Mouse (Mus musculus): ENCODE data around the gene Ttc17.

Gene Ttc17

DNA sequence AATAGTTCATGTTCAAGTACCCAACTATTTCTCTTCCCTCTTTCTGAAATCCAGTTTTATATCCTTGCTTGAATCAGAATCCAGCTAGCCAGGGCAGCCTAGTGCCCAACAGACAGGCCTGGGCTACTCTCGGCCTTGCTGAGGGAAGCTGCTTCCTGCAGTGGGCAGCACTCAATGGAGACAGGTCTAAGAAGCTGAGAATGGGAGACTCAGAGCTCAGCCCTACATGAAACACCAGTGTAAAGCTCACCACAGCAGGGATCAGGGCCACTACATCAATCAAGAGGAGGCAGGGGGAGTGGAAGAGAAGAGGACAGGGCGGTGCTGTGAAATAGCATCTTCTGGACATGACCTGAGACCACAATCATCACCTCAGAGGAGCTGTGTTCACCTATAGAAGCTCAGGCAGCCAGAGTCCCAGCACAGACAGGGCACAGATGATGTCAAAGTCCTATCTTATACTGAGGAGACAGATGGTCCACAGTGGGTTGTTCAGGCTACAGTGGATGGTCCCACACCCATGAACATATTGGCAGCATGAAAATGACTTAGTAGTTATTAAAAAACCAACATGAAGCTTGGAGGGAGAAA lies 25.3 kb downstream of the Ttc17 start:
- DNase-seq (ENCODE audit: low read depth), result no peak

DNA sequence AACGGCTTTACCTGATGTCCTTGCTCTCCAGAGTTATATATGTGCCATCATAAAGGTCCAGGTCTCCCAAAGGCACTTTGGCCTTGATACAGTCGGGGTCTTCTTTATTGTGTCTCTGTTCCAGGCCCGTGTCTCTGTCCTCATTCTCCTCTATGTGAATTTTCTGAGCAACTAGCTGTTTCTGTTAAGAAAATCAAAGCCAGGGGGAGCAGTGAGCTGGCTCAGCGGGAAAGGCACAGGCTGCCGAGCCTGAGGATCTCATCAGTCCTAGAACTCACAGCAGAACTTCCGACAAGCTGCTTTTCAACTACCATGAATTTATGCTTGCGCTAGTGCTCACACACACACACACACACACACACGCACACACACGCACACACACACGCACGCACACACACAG lies 27.8 kb downstream of the Ttc17 start:
- DNase-seq (ENCODE audit: low read depth), result no peak

DNA sequence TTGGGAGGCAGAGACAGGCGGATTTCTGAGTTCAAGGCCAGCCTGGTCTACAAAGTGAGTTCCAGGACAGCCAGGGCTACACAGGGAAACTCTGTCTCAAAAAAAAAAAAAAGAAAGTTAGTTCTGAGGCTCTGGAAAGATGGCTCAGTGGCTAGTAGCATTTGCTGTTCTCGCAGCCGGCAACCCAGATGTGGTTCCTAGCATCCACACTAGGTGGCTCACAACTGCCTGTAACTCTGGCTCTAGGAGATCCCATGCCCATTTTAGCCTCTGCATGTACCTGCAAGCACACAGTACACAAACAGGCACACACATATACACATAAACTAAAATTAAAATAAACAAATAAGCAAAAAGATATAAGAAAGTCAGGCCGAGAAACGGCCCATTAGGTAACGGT lies 35.4 kb downstream of the Ttc17 start:
- peak; percentile 7 for DNase-seq (ENCODE audit: low read depth)

DNA sequence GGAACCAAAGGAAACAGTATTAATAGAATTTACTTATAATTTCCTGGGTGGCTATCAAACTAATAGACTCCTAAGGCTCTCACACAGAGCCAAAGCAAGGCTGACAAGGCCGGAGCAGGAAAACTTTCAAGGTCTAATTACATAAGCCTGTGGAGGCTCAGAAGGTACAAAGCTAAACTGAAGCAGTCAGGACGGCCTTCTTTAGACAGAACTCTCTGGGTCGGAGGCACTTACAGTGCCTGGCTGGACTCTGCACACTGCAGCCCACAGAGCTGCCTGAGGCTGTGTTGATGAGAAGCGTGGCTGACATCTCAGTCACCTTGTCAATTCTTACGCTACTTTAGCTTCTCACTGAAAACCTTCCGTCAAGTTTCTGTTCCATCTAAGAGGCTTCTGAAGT lies 42.7 kb downstream of the Ttc17 start:
- no peak for DNase-seq (ENCODE audit: low read depth)

DNA sequence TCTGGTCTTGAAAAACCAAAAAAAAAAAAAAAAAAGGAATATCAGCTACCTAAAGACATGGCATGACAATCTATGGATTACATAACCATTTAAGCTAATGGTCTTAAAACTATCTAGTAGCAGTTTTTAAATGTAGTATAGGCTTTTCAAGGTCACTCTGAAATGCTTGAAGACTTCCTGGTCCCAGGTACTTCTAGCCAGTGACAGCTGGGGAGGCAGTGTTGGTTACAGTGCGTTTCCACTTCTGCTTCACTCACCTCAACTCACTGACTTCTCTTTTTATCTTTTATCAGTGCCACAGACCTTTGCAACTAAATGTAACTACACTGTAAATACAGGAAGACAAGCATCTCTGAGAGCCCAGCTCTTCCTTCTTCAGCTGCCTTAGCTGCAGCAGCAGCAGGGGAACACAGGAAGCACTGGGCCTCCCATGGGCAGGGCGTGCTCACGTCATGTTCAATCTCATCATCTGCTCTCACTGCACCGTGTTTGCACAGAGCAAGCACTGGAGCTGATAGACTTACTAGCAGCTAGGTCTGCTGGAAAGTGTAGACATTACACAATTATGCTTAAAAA lies 46.0 kb downstream of the Ttc17 start:
- DNase-seq (ENCODE audit: low read depth), result no peak

DNA sequence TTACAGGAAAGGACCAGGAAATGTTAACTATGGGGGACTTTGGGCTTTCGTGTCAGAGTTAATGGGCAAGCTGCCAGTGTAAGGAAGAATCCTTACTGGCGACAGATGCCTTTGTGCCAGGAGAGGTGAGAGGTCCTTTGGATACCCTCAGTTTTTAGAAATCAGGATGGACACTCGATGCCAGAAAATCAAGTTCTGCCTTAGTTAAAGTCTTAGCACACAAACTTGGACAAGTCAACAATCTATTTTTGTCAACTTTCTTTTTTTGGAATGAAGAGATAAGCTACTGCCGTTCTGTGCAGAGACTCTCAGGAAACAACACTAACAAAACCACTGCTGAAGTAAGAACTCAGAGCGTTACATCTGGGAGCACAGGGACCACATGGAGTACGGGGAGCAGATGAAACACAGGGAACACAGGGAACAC lies 58.3 kb downstream of the Ttc17 start:
- no peak for DNase-seq (ENCODE audit: low read depth)

DNA sequence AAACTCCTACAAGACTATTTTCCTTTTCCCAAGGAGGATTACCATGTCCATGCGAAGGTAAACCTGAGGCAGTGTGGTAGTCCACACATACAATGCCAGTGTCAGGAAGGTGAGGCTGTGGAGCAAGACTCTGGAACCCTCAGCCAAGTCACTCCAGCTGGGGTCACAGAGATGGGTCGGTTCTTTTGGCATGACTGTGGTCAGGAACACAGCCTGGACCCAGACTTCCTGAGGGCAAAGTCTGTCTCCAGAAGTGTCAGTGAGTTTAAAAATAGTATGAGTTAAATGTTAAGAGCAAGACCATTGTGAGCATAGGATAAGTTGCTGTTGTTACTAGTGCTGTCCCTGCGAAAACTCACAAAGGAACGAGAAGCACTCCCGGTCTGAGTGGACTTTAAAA lies 59.7 kb downstream of the Ttc17 start:
- DNase-seq (ENCODE audit: low read depth), result no peak

DNA sequence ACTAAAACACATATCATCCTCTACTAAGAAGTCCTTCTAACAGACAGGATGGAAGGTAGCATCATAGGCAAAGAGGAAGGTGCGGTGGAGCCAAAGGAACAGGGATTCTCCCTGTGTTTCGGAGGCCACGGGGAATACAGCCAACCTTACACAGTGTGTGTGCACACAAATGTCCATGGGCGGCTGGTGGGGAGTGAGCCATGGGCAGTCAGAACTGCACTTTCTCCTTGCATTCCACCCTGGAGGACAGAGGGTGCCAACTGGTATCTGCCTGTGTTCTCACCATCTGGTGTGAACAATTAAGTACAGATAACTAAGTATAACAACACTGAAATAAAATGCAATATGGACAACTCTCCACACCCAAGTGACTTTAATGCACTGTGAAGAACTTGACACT lies 61.9 kb downstream of the Ttc17 start:
- DNase-seq (ENCODE audit: low read depth), result no peak

DNA sequence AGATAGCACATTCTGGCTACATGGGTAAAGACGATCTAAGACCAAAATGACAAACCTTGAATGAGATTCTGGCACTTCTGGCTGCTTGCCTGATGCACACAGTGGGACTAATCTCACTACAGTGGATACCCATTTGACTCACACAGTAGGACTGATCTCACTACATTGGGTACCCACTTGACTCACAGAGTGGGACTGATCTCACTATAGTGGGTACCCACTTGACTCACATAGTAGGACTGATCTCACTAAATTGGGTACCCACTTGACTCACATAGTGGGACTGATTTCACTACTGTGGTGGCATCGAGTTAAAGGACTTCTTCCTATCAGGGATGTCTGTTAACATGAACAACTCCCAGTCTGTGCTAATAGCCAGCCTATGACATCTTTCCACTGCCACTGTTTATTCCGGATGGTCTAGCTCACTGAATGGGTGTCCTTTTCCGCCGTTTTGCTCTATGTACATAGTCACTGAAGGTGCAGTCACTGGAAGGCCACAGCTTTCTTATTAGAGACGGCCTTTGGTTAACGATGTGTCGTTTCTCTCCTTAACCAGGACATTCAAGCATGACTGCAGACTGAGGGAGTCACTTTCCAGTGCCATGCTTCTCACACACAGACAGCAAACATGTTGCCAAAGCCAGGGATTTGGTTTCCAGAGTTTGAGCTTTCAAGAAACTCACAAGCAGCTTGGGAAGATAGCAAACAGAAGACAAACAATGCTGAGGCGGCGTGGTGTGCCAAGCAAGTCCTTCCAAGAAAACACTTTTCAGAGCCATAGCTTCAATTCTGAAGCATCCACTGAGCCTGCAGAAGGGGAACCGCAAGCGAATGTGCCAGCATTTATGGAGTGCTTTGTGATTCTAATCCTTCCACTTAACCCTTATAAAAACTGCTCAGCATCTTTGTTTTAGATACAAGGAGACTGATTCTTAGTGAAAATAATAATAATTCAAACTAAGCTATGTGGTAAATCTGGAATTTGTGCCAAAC lies 62.9 kb downstream of the Ttc17 start:
- DNase-seq (ENCODE audit: low read depth), result no peak

DNA sequence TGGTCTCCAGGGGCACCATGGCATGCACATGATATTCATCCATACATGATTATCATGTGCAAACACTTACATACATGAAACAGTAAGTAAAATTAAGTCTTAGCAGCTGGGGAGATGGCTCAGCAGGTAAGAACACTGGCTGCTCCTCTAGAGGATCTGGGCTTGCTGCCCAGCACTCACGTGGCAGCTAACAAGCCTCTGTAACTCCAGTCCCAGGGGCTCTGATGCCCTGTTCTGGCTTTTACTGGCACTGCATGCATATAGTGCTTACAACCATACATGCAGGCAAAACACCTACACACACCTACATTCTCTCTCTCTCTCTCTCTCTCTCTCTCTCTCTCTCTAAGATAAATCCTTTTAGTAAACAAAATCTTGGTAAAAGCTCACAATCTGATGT lies 65.7 kb downstream of the Ttc17 start:
- no peak for DNase-seq (ENCODE audit: low read depth)

DNA sequence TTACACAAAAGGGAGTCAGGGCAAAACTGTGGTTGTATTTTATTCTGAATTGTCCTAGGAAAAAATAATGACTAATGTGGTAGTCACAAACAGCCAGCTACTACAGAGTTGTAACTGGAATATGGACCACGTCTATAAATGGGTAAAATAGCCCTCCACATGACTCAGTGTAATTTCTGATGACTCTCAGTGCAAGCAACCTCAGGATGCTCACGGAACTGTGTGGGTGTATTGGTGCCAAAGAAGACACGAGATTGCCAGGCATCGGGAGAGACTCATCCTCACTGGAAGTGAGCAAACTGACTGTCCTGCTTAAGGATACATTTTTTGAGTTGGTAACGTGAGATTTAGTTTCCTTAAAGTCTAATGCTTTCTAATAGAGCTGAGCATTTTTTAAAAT lies 67.0 kb downstream of the Ttc17 start:
- DNase-seq (ENCODE audit: low read depth), result no peak

DNA sequence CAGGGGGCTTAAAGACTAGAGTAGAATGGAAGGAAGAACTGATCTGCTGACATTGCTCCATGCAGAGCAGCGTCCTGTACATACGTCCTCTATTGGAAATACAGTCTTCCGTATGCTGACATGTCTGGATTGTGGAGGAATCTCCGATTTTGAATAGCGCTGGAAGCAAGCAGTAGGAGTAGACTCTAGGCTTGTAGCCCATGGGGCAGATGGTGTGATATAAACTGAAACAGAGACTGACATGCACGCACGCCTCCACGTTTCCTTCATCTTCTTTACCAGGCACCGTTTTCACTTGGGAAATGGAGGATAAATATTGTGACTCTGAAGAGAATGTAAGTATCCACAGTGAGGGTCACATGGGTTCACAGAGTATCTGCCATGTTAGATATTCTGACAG lies 70.2 kb downstream of the Ttc17 start:
- DNase-seq (ENCODE audit: low read depth), result no peak

DNA sequence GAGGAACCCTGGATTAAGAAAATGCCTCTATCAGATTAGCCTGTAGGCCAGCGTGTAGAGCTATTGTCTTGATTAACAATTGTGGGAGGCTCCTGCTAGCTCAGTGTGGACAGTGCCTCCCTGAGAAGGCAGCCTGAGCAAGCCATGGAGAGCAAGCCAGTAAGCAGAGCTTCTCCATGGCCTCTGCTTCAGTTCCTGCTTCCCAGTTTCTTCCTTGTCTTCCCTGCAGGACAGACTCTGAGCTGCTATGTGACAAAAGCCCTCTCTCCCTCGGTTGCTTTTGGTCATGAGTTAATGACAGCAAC lies 71.8 kb downstream of the Ttc17 start:
- DNase-seq (ENCODE audit: low read depth), result no peak

DNA sequence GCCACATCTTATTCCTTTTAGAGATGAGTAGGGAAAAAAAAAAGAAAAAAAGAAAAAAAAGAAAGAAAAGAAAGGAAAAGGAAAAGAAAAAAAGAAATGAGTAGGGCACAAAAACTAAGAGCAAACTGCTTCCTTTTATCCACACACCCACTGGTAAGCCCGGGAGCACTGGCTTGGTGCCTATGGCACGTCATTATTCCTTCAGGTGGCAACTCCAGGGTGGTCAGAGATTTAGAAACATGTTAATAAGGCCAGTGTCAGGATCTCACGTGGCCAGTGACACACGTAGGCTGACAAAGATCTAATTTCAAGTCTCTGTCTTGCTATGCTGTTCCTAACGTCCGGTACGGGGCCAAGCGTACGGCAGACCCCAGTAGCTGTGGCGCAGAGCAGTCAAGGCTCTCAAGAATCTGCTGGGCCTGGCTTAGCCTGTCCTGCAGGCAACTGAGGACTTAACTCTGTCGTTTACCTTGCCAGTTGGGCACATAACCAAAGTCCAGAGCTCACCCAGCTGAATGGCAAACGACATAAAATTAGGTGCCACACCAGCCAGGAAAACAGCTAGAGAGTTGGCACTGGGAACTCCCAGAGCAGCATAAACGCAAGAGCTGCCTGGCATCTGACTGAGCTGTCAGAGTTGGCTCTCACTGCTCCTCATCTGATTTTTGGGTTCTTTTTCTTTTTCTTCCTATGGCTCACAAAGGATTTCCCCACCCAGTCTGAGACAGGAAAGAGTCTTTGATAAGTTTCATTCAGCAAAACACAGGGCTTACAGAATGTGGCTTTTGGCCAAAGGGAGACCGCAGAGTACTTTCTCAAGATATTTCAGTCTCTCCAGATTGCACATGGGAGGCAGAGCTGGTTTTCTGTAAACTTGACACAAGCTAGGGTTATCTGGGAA lies 72.4 kb downstream of the Ttc17 start:
- DNase-seq (ENCODE audit: low read depth), result no peak

DNA sequence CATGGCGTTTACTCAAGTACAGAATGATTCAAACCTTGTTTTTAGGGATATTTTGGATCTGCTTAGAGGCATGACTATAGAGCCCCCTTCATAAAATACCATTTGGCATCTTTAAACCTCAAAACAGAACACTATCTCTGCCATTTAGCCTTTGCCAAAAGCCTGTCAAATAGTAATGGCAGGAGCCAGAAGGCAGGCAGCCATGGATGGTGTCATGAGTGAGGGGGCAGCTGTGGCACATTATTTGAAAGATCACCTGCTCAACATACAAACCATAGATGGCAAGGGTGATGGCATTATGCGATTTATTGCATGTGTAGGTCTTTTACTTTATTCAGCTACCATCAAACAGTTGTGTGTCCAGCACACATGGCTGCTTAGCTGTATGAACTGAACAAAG lies 73.4 kb downstream of the Ttc17 start:
- DNase-seq (ENCODE audit: low read depth), result no peak

DNA sequence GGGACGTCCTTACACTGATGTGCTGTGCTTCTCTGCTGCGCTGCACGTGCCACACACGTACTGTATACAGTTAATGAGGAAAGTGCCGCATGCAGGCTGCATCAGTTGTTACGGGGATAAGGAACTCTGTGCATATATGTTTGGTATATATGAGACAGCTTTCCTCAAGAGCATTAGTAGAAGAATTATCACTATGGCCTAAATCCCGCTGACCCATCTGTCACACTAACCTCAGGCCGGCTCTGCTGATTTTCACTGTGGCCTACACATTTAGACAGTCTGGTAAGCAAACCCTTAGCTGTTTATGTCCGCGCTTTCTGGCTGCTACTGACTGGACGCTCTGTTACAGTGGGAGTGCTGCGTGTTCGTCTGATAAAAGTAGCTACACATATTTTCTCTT lies 77.2 kb downstream of the Ttc17 start:
- no peak for DNase-seq (ENCODE audit: low read depth)

DNA sequence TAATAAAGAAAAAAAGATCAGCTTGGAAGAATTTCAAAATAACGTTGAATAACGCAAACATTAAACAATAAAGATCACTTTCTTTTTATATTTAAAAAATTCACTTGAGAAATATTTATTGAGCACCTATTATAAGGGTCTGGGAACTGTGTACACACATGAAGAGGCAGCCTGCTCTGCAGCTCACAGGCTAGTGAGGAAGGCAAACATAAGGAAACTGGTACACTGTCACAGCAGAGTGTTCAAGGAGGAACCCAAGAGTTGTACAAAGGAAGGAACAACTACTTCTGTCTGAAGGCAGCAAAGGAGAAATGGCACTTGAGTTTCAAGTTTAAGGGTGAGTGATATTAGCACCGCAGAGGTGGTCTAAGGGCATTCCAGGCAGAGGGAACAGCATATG lies 78.7 kb downstream of the Ttc17 start:
- no peak for DNase-seq (ENCODE audit: low read depth)

DNA sequence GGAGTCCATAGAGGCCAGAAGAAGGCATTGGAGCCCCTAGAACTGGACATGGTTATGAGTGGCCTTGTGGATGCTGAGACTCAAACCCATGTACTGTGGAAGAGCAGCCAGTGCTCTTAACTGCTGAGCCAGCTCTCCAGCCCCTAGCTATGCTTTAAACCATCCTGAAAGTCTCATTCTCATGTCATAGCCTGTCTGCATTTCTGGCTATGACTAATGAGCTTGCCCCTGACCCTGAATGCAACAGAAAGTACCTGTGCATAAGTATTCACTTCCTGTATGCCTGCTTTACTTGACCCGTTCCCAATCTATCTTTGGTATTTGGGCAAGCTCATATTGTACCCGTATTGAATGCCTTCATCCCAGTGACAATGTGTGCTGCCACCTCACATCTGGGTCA lies 86.7 kb downstream of the Ttc17 start:
- no peak for DNase-seq (ENCODE audit: low read depth)

DNA sequence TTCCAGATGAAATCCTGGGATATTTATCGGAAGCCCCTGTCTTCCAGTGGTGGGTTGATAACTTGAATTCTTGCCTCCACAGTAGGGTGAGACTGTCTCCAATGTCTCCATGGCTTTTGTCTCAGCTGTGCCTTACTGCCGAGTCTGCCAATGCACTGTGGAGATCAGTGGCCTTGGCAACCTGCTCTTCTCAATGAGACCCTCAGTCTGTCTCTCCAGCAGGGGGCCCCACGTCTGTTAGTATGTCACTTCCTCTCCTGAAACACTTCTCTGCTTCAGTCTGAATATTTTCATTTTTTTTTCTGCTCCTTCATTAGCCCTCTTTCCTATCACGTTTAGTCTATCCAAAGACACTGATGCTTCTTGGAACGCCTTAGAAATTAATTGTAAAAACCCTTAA lies 90.0 kb downstream of the Ttc17 start:
- no peak for DNase-seq (ENCODE audit: low read depth)

DNA sequence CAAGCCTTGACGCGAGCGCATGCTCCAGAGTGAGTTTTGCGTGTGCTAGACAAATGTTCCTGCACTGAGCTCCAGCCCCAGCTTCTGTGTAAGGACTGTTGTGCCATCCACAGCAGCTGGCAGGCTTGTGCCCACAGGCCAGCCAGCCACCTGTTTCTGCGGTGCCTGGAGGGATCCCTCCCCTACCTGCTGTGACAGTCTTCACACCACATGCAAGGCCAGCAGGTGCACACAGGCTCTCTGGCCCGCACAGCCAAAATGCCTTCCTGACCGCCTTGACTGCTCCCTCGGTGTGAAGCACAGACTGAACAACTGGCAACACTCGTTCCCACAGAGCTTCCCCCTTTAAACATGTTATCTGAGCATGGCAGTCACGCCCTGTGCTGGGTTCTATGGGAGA lies 102.5 kb downstream of the Ttc17 start:
- DNase-seq (ENCODE audit: low read depth), result no peak

DNA sequence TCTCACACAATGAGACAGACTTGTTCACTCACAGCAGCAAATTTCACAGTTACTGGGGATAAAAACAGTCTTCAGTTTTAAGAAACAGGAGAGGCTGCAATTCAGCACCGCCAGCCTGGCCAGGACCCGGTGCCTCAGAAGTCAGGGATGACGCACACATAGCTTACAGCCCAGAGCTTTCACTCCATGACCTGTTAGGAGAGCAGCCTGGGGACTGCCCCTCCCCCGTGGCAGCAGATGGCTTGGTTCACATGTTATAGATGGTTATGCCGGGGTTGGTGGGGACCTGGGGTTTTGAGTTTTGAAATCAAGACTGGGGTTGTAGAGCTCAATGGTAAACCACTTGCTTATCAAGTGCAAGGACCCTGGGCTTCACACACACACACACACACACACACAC lies 104.1 kb downstream of the Ttc17 start:
- no peak for DNase-seq (ENCODE audit: low read depth)

DNA sequence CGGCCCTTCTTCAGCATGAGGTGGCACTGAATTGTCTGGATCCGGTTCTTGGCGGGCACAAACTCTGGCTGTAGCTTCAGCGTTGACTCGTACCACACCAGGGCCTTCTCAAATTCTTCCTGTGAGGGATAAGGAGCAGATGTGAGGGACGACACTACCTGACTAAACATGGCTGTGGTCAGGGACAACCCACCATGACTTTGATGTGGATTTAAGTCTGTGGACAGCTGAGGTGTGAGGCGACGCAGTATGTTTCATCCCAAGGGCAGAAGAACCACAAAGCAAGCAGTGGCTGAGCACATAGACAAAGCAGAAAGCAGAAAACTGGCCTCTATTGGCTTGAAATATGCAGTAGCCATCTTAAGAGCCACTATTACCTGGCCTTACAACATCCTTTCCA lies 104.7 kb downstream of the Ttc17 start:
- no peak for DNase-seq (ENCODE audit: low read depth)

DNA sequence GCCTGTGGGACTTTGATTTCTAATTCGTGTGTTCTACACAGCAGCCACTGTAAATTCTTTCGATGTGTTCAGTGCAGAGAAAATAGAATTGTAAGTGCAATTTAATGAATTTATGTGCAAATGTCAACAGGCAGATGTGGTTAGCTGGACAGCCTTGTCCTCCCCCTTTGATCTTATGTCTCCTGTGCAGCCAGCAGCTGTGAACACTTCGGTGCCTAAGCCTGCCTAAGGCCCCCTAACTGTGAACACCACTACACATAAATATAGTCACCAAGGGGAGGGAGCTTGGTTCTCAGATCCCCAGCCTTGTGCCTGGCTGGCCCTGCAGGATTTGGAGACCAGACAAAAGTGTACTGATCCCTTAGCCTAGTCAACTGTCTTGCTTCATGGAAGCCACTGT lies 109.0 kb downstream of the Ttc17 start:
- no peak for DNase-seq (ENCODE audit: low read depth)

Data from c-Kit-positive CD71-positive TER-119-negative erythroid progenitor cells, embryonic 14.5 days (primary cell).